Mouse (Mus musculus): ENCODE data around the gene Uck1.

DNA sequence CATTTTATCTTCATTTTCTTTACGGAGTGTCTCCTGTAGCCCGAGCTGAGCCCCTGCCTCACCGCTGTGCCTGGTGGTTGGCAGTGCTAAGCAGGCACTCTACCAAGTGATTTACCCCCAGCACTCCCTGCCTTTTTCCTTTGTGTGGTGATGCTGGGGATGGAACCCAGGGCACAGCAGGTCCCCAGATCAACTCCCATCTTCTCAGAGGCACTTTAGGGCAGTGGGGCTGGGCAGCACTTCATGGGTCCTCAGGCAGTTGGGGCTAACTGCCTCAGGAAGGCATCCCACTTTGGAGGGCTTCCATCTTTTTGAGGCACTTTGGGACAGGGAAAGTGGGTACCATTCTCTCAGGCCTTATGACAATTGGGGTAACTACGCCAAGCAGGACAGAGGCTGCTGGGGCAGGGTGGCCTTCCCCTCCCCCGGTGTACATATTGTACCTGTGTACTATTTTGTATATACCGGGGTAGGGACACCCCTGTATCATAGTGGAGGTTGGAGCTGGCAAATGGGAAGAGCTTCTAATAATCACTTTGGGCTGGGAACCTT lies 47.4 kb upstream of the Uck1 start:
- no peak for TF ChIP-seq POLR2A (IDR thresholded peaks at IDR 0.05; ENCODE audit: low read depth, low read length)
- no peak for TF ChIP-seq CTCF (IDR thresholded peaks at IDR 0.05; ENCODE audit: extremely low read depth, insufficient read length, insufficient replicate concordance, low read depth, low read length)

Data from small intestine, adult 2 months (tissue).